Mouse (Mus musculus) T-helper 17 cell (primary cell): Measurements from ENCODE around the gene Slc35g1.

Experiments
- in situ Hi-C, 2 experiments: fragments of 300-600 bp; cut with MboI, MseI; formaldehyde crosslinking; loops; 1 replicate in 1 of 2; 2 replicates in 1 of 2; pipeline ENCODE4 v1.15.1; 2025; ENCODE audit warnings: high pct_unique_total_duplicates in 2 of 2

Slc35g1 gene

GRCm38 (mm10) chr19:38395701-38396632, at the start of gene Slc35g1:
Slc35g1 (plus strand) TSS chr19:38395980.
- in situ Hi-C loops, result no loop called here

GRCm38 (mm10) chr19:38348271-38349012, 47.3 kb upstream of the Slc35g1 start:
- in situ Hi-C loops, result no loop called here

- in situ Hi-C loops, result no loop called here
Measured at GRCm38 (mm10) chr19:38349013-38349341, 46.8 kb upstream of the Slc35g1 start.

GRCm38 (mm10) chr19:38351202-38351601, 44.6 kb upstream of the Slc35g1 start:
- in situ Hi-C loops, result loop anchor here (5.0 to 10.0 kb wide), 2 partner anchors 109 to 376 kb away; no protein-coding TSS in a partner anchor

- in situ Hi-C loops, result loop anchor here (5.0 to 10.0 kb wide), 2 partner anchors 109 to 377 kb away; no protein-coding TSS in a partner anchor
Measured at GRCm38 (mm10) chr19:38351728-38352127, 44.1 kb upstream of the Slc35g1 start.

GRCm38 (mm10) chr19:38352495-38353130, 43.2 kb upstream of the Slc35g1 start:
- in situ Hi-C loops, result loop anchor here (5.0 to 10.0 kb wide), 2 partner anchors 110 to 378 kb away; no protein-coding TSS in a partner anchor

- in situ Hi-C loops, result loop anchor here (5.0 to 10.0 kb wide), 2 partner anchors 112 to 379 kb away; no protein-coding TSS in a partner anchor
Measured at GRCm38 (mm10) chr19:38354279-38354678, 41.5 kb upstream of the Slc35g1 start.

GRCm38 (mm10) chr19:38354819-38355360, 40.9 kb upstream of the Slc35g1 start:
- in situ Hi-C loops, result loop anchor here (5.0 to 10.0 kb wide), 2 partner anchors 113 to 380 kb away; no protein-coding TSS in a partner anchor

GRCm38 (mm10) chr19:38356211-38356828, 39.5 kb upstream of the Slc35g1 start:
- in situ Hi-C loops, result loop anchor here in 1 of 2 experiments (5.0 to 10.0 kb wide), 2 partner anchors 114 to 382 kb away; no protein-coding TSS in a partner anchor

GRCm38 (mm10) chr19:38357956-38358623, 37.7 kb upstream of the Slc35g1 start:
- in situ Hi-C loops, result loop anchor here in 1 of 2 experiments (5.0 to 10.0 kb wide), 2 partner anchors 116 to 383 kb away; no protein-coding TSS in a partner anchor

GRCm38 (mm10) chr19:38359287-38359686, 36.5 kb upstream of the Slc35g1 start:
- in situ Hi-C loops, result loop anchor here in 1 of 2 experiments (5.0 to 10.0 kb wide), 2 partner anchors 117 to 384 kb away; no protein-coding TSS in a partner anchor

- in situ Hi-C loops, result no loop called here
Measured at GRCm38 (mm10) chr19:38361850-38362249, 33.9 kb upstream of the Slc35g1 start.

- in situ Hi-C loops, result no loop called here
Measured at GRCm38 (mm10) chr19:38363358-38363757, 32.4 kb upstream of the Slc35g1 start.

- in situ Hi-C loops, result no loop called here
Measured at GRCm38 (mm10) chr19:38363879-38364659, 31.7 kb upstream of the Slc35g1 start.

- in situ Hi-C loops, result no loop called here
Measured at GRCm38 (mm10) chr19:38364939-38365614, 30.7 kb upstream of the Slc35g1 start.

GRCm38 (mm10) chr19:38372460-38373102, 23.2 kb upstream of the Slc35g1 start:
- in situ Hi-C loops, result no loop called here

GRCm38 (mm10) chr19:38373371-38373770, 22.4 kb upstream of the Slc35g1 start:
- in situ Hi-C loops, result no loop called here

- in situ Hi-C loops, result no loop called here
Measured at GRCm38 (mm10) chr19:38383769-38384168, 12.0 kb upstream of the Slc35g1 start.
